In the genomic region with DNA sequence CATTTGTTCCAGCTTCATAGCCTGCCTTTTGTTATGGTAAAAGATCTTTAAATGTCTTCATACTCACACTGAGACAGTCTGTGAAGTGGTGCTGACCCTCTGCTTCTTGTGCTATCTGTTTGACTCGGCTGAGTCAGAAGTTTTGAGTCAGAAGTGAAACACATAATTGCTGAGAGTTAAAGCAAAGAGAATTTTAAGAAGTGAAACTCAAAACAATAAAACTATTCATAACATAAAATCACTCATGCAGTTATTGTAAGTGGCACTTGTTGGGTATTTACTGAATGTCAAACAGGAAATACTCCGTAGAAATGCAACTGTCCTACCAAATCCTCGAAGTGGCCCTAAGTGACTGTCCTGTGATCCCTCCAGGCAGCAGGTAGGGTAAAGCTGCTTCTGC, we compare ENCODE assay signal across 33 mouse cellular contexts. TPM values are rescaled to one million over a fixed set of nuclear protein-coding genes. Genes with fewer than 3 reads are reported as not detected.
A peak's percentile ranks its signal among the peaks of the same experiment; 100 is the strongest.
DNase-seq lines count a peak whose midpoint lies in the region; ATAC-seq lines count a peak whose summit lies in the region.
"Had no signal": no experiment of that assay in that cellular context is flagged by ENCODE, and none has a peak within 500 bp of the region (broad histone marks: within the 10 kb centered on the region; RNA-seq: fewer than 3 reads in every experiment).

No protein-coding gene starts in this region.

- H3K36me3 ChIP-seq in splenic B cell, adult 2 months (ENCODE audit: control insufficient read depth, insufficient read depth, low read length, poor library complexity, severe bottlenecking), result no peaks in the 10 kb centered on the region; the same call in 1 of the 2 replicates
- no peaks in the 10 kb centered on the region for H3K36me3 ChIP-seq in embryonic facial prominence, embryonic 10.5 days (replicated peaks)
- H3K36me3 ChIP-seq: embryonic facial prominence, embryonic 15.5 days; heart, embryonic 15.5 days; hindbrain, embryonic 15.5 days; kidney, embryonic 15.5 days; liver, embryonic 15.5 days; lung, embryonic 15.5 days; midbrain, embryonic 10.5 days had no signal

- intact Hi-C loops in heart, postnatal 25 days (cut with DNase I), result no loop called here

- no peak overlapping the region for H3K4me3 ChIP-seq in embryonic facial prominence, embryonic 10.5 days
- H3K4me3 ChIP-seq: embryonic facial prominence, embryonic 15.5 days; heart, adult 2 months; heart, embryonic 15.5 days; hindbrain, embryonic 15.5 days; kidney, embryonic 15.5 days; liver, embryonic 15.5 days; lung, embryonic 15.5 days; midbrain, embryonic 10.5 days had no signal

- peak; percentile 11 for ATAC-seq in activated CD4-positive, CD25-positive, alpha-beta regulatory T cell, adult 4 months
- ATAC-seq in inflammation-experienced regulatory T-cells, adult 6 months, result peak; percentile 10
- ATAC-seq: forebrain, embryonic 14.5 days; intestine, embryonic 16.5 days; midbrain, embryonic 16.5 days; Patski had no signal

- DNase-seq in B cell, adult 2 months, result peak; percentile 24 to 29
- peak; percentile 56 for DNase-seq in splenic B cell, adult 2 months (ENCODE audit: low read depth, low spot score)
- DNase-seq in embryonic facial prominence, embryonic 10.5 days (ENCODE audit: low spot score), result no peak
- DNase-seq in heart, postnatal 25 days (ENCODE audit: low spot score), result no peak
- DNase-seq in gastrocnemius, postnatal 10 days, result no peak
- DNase-seq: adrenal gland, adult 8-10 months; cerebellum, adult 2 months; cerebellum, postnatal 25 days; embryo, embryonic 11 days; gastrocnemius, postnatal 25 days; heart, adult 2 months; heart, postnatal 4 days; kidney, postnatal 4 days; layer of hippocampus, adult 9-11 months; liver; lung, postnatal 36 days; right cerebral cortex, adult 18-20 months; right cerebral cortex, postnatal 4 days; thymus, adult 2 months had no signal

- H3K9me3 ChIP-seq in embryonic facial prominence, embryonic 10.5 days, result peaks cover 3% of the 10 kb centered on the region; the same call in 1 of the 2 replicates
- H3K9me3 ChIP-seq: embryonic facial prominence, embryonic 15.5 days; heart, embryonic 15.5 days; hindbrain, embryonic 15.5 days; kidney, embryonic 15.5 days; liver, embryonic 15.5 days; lung, embryonic 15.5 days; midbrain, embryonic 10.5 days had no signal

- H3K4me1 ChIP-seq in embryonic facial prominence, embryonic 10.5 days, result no peaks in the 10 kb centered on the region; the same call in 1 of the 2 replicates
- H3K4me1 ChIP-seq: embryonic facial prominence, embryonic 15.5 days; heart, embryonic 15.5 days; hindbrain, embryonic 15.5 days; liver, embryonic 15.5 days; lung, embryonic 15.5 days; midbrain, embryonic 10.5 days had no signal

- 0 out of 2 replicates have a peak, but pooled peaks cover 2% of the 10 kb centered on the region for H3K27me3 ChIP-seq in splenic B cell, adult 2 months (ENCODE audit: control insufficient read depth, insufficient read depth, low read length, poor library complexity, severe bottlenecking)
- H3K27me3 ChIP-seq in embryonic facial prominence, embryonic 10.5 days (replicated peaks; ENCODE audit: low read depth, poor library complexity, severe bottlenecking), result no peaks in the 10 kb centered on the region
- H3K27me3 ChIP-seq: embryonic facial prominence, embryonic 15.5 days; heart, embryonic 15.5 days; hindbrain, embryonic 15.5 days; kidney, embryonic 15.5 days; liver, embryonic 15.5 days; lung, embryonic 15.5 days; Patski had no signal

- H3K27ac ChIP-seq in embryonic facial prominence, embryonic 10.5 days (replicated peaks), result no peak overlapping the region
- H3K27ac ChIP-seq: embryonic facial prominence, embryonic 15.5 days; heart, adult 2 months; heart, embryonic 15.5 days; hindbrain, embryonic 15.5 days; kidney, embryonic 15.5 days; liver, embryonic 15.5 days; lung, embryonic 15.5 days; midbrain, embryonic 10.5 days; stomach, postnatal 0 days had no signal

- 85% methylated on average over 3 of the region's 3 CpGs for WGBS in embryonic facial prominence, embryonic 10.5 days

RNA-seq across cellular contexts. Expression of gene Ahr, which starts 18.3 kb away (rescaled TPM):
- 1 to 10 TPM; 6.1 to 9.2 TPM for polyA plus RNA-seq in activated CD4-positive, CD25-positive, alpha-beta regulatory T cell, adult 4 months (2017; shearing (Covaris generic))
- 1 to 10 TPM; 6.3 to 9.2 (median 7.5) TPM for polyA plus RNA-seq in inflammation-experienced regulatory T-cells, adult 6 months (2017; shearing (Covaris generic))
- 1.6 and 1.8 TPM in 2 replicates for polyA plus RNA-seq in embryonic facial prominence, embryonic 10.5 days (2016; fragmentation: Nextera tagmentation; extraction: Ambion mirVana)
- 1 to 10 TPM; 5.3 to 6.2 TPM for total RNA-seq in heart, postnatal 25 days (2021)
- total RNA-seq in gastrocnemius, postnatal 10 days (2021), result 1 to 10 TPM; 4.2 to 4.6 TPM

Comparison
In these comparisons a context has a peak if more than half of its experiments do, and no peak if none do; other contexts are left out.
1. DNase-seq: peak in B cell, adult 2 months (2 of 2) and splenic B cell, adult 2 months (single experiment); none in embryonic facial prominence, embryonic 10.5 days (single experiment), heart, postnatal 25 days (single experiment) and gastrocnemius, postnatal 10 days (single experiment).